Mouse (Mus musculus) gastrocnemius, postnatal 36 days (tissue): Measurements from ENCODE around the gene Scn2b. TPM values are rescaled to one million over a fixed set of nuclear protein-coding genes. Genes with fewer than 3 reads are reported as not detected.

Source experiments
- DNase-seq, 2 experiments: peaks; one replicate each; pipeline ENCODE4 v3.0.0; 2022
- intact Hi-C: fragments of 180-260 bp; cut with DNase I; formaldehyde crosslinking; loops from one replicate; pipeline ENCODE4 v1.15.1; 2025
- total RNA-seq, 2 experiments: library from RNA; stranded (reverse); gene quantifications; 2 replicates each; pipeline ENCODE4 v1.2.3; 2021

Scn2b gene
- total RNA-seq, 2 experiments from 2014 or later = 1.7 to 2.5 TPM

DNA sequence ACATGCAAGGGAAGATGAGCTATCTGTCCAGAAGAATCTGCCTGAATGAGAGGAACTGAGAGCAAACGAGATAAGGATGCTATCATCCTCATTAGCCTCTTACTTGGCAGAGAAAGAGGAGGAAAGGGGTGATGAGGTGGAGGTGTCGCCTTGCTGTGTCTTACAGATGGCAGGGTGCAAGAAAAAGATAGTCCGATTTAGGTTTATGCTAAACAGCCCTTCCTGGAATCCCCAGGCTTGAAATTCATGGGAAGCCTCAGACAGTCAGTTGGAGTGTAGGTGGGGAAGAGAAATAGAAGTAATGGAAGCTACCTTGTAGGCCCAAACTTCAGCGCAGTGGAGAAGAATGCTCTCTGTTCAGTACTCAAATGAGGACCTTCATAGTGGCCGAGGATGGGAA, 50.3 kb downstream of the Scn2b start:
- DNase-seq = no peak

GRCm38 (mm10) chr9:45170150-45170549, 52.6 kb downstream of the Scn2b start:
- intact Hi-C loops = no loop called here
- no peak for DNase-seq

More for the DNA sequence above, 50.3 kb downstream of the Scn2b start:
- intact Hi-C loops = no loop called here

DNA sequence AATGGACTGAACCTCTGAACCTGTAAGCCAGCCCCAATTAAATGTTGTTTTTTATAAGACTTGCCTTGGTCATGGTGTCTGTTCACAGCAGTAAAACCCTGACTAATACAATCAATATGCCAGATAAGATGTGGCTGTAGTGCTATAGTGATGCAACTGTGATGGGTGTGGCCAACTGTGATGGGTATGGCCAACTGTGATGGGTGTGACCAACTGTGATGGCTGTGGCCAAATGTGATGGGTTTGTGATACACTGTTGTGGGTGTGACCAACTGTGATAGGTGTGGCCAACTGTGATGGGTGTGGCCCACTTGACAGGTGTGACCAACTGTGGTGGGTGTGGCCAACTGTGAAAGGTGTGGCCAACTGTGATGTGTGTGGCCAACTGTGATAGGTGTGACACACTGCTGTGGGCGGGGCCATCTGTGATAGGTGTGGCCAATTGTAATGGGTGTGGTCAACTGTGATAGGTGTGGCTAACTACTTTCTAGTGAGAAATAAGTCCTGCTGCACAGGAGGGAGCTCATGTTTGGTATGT, 53.6 kb downstream of the Scn2b start:
- intact Hi-C loops = no loop called here
- no peak for DNase-seq

DNA sequence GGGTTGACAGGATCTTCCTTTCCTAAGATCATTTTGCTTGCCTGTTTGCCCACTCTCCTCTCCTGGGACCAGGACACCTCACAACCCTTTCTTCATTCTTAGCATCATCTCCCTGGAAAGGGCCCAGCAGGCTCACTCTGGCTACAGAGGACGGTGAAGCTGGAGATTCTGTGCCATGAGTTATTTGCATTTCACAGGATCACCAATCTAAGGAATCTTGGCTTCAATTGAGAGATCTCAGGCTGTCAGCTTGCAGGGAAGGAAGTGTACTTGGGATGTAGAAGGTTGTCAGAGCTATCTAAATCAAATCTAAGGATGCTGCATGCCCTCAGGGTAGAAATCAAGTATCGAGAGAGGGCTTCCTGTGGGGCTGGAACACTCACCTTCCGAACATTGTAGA, 55.9 kb downstream of the Scn2b start:
- DNase-seq = no peak
- intact Hi-C loops = no loop called here

DNA sequence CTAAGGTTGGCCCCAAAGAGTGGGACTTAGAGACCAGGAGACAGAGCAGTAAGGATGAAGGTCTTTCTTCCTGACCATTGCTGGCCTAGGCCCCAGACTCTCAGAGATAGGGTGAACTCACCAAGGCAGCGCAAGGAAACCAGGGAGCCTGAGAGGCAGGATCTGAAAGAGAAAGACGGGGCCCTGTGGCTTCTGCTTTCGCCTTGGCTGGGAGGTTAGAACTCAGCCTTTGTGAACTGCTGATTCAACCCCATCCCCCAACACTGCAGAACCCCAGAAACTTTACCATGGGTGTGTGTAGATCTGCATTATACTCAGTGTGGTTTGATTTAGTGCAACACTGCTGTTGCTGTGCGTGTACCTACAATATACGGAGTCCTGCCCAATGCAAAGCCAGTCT, 61.7 kb downstream of the Scn2b start:
- intact Hi-C loops = no loop called here
- DNase-seq = no peak

Other genes starting within 250 kb of the Scn2b start
- gene Kmt2a, start 236.5 kb upstream of the Scn2b start, total RNA-seq = 10 to 100 TPM; 12.5 to 12.8 TPM
- 100 to 1,000 TPM; 659 to 699 TPM for gene Atp5l, start 197.0 kb upstream of the Scn2b start, total RNA-seq
- gene Ube4a, start 152.2 kb upstream of the Scn2b start, total RNA-seq = 10 to 100 TPM; 28.9 to 39.4 TPM
- 1 to 10 TPM in 1 of 2 experiments, not detected in 1; 1.7 TPM for gene Cd3g, start 137.4 kb upstream of the Scn2b start, total RNA-seq
- gene Cd3d, start 136.0 kb upstream of the Scn2b start, total RNA-seq = 1 to 10 TPM in 1 of 2 experiments, not detected in 1; 1.3 TPM
- 1 to 10 TPM in 1 of 2 experiments, not detected in 1; 2.5 TPM for gene Cd3e, start 108.2 kb upstream of the Scn2b start, total RNA-seq
- under 1 TPM; 0.30 to 0.33 TPM for gene Mpzl2, start 78.0 kb upstream of the Scn2b start, total RNA-seq
- gene Mpzl3, start 62.6 kb upstream of the Scn2b start, total RNA-seq = 1 to 10 TPM in 1 of 2 experiments, under 1 TPM in 1; 0.97 to 1.4 TPM
- under 1 TPM; 0.13 to 0.44 TPM for gene Jaml, start 38.6 kb upstream of the Scn2b start, total RNA-seq
- 100 to 1,000 TPM; 209 to 240 TPM for gene Scn4b, start 20.6 kb downstream of the Scn2b start, total RNA-seq
- gene BC049352, start 64.2 kb downstream of the Scn2b start, total RNA-seq = 1 to 10 TPM in 1 of 2 experiments, under 1 TPM in 1; 0.92 to 1.7 TPM
- not detected for gene Tmprss4, start 86.3 kb downstream of the Scn2b start, total RNA-seq
- gene Il10ra, start 151.4 kb downstream of the Scn2b start, total RNA-seq = under 1 TPM; 0.28 to 0.62 TPM
- gene Tmprss13, start 201.3 kb downstream of the Scn2b start, total RNA-seq = under 1 TPM; 0.22 to 0.43 TPM